Mouse (Mus musculus): ENCODE results near the gene BC061212.
"Not testable (repeated sequence)": the region's sequence is repeated elsewhere in the genome, so short reads cannot be mapped to it uniquely, and the experiment has no call there.

BC061212 gene

DNA sequence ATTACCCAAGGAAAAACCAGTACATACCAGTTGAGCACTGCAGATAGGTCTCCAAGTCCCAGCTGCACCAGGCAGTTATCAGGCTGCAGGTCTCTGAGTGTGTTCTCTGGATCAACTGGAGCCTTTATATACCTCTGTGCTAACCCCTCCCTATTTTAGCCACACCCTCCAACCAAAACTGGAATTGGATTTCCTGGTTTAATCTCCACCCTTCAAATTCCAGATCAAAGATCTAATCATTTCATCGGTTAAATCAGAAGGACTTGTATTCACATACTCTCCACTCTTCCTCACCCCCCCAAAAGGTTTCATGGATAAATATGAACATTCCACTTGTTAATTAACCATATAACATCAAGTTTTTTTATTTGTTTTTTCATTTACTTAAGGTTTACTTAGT lies at the start of gene BC061212:
Gene BC061212 (minus strand): TSS at position 101 of the 400 bp plus-strand sequence.
- not testable (repeated sequence) for DNase-seq (ENCODE audit: low spot score in 2 of 2)

DNA sequence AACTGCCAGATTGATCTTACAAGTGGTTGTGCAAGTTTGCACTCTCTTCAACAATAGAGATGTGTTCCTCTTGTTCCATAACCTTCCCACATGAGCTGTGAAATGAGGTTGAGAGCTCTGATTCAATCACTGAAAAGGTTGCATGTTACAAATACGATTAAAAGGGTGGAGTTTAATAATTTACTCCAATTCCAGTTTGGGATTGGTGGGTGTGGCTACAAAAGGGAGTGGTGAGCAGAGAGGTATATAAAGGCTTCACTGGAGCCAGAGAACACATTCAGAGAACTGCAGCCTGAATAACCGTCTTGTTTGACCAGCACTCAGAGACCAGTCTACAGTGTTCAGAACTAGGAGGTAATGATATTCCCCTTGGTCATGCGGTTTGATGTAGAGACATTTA lies 5.7 kb upstream of the BC061212 start, which contains the start of gene Gm6351:
Gene Gm6351 (plus strand): TSS at position 301 of the 400 bp plus-strand sequence.
- DNase-seq (ENCODE audit: low spot score in 2 of 2) = not testable (repeated sequence)
